Mouse (Mus musculus): Measurements from ENCODE around the gene Myo16.

Myo16 gene

GRCm38 (mm10) chr8:10175976-10176375 lies 22.3 kb downstream of the Myo16 start:
- no peak for DNase-seq (ENCODE audit: low spot score in 2 of 2)

GRCm38 (mm10) chr8:10177131-10177530 lies 23.4 kb downstream of the Myo16 start:
- no peak for DNase-seq (ENCODE audit: low spot score in 2 of 2)

- no peak for DNase-seq (ENCODE audit: low spot score in 2 of 2)
Measured at GRCm38 (mm10) chr8:10178986-10179385, 25.3 kb downstream of the Myo16 start.

- no peak for DNase-seq (ENCODE audit: low spot score in 2 of 2)
Measured at GRCm38 (mm10) chr8:10190607-10191006, 36.9 kb downstream of the Myo16 start.

- no peak for DNase-seq (ENCODE audit: low spot score in 2 of 2)
Measured at GRCm38 (mm10) chr8:10198164-10198563, 44.5 kb downstream of the Myo16 start.

GRCm38 (mm10) chr8:10199301-10199700 lies 45.6 kb downstream of the Myo16 start:
- DNase-seq (ENCODE audit: low spot score in 2 of 2), result no peak

- no peak for DNase-seq (ENCODE audit: low spot score in 2 of 2)
Measured at GRCm38 (mm10) chr8:10200042-10200441, 46.3 kb downstream of the Myo16 start.

- DNase-seq (ENCODE audit: low spot score in 2 of 2), result no peak
Measured at GRCm38 (mm10) chr8:10215023-10215422, 61.3 kb downstream of the Myo16 start.

- no peak for DNase-seq (ENCODE audit: low spot score in 2 of 2)
Measured at GRCm38 (mm10) chr8:10219761-10220276, 66.1 kb downstream of the Myo16 start.

GRCm38 (mm10) chr8:10222770-10223169 lies 69.1 kb downstream of the Myo16 start:
- DNase-seq (ENCODE audit: low spot score in 2 of 2), result no peak

- DNase-seq (ENCODE audit: low spot score in 2 of 2), result no peak
Measured at GRCm38 (mm10) chr8:10223528-10224194, 70.0 kb downstream of the Myo16 start.

- DNase-seq (ENCODE audit: low spot score in 2 of 2), result no peak
Measured at GRCm38 (mm10) chr8:10224305-10224971, 70.7 kb downstream of the Myo16 start.

GRCm38 (mm10) chr8:10225018-10225417 lies 71.3 kb downstream of the Myo16 start:
- DNase-seq (ENCODE audit: low spot score in 2 of 2), result no peak

- no peak for DNase-seq (ENCODE audit: low spot score in 2 of 2)
Measured at GRCm38 (mm10) chr8:10230746-10231369, 77.1 kb downstream of the Myo16 start.

- no peak for DNase-seq (ENCODE audit: low spot score in 2 of 2)
Measured at GRCm38 (mm10) chr8:10234516-10234915, 80.8 kb downstream of the Myo16 start.

- no peak for DNase-seq (ENCODE audit: low spot score in 2 of 2)
Measured at GRCm38 (mm10) chr8:10243344-10243743, 89.6 kb downstream of the Myo16 start.

- no peak for DNase-seq (ENCODE audit: low spot score in 2 of 2)
Measured at GRCm38 (mm10) chr8:10249156-10249555, 95.4 kb downstream of the Myo16 start.

GRCm38 (mm10) chr8:10255741-10256140 lies 102.0 kb downstream of the Myo16 start:
- no peak for DNase-seq (ENCODE audit: low spot score in 2 of 2)

- no peak for DNase-seq (ENCODE audit: low spot score in 2 of 2)
Measured at GRCm38 (mm10) chr8:10256563-10256962, 102.9 kb downstream of the Myo16 start.

GRCm38 (mm10) chr8:10270094-10270493 lies 116.4 kb downstream of the Myo16 start:
- no peak for DNase-seq (ENCODE audit: low spot score in 2 of 2)

- no peak for DNase-seq (ENCODE audit: low spot score in 2 of 2)
Measured at GRCm38 (mm10) chr8:10292600-10292999, 138.9 kb downstream of the Myo16 start.

- no peak for DNase-seq (ENCODE audit: low spot score in 2 of 2)
Measured at GRCm38 (mm10) chr8:10300797-10301196, 147.1 kb downstream of the Myo16 start.

- no peak for DNase-seq (ENCODE audit: low spot score in 2 of 2)
Measured at GRCm38 (mm10) chr8:10303061-10303460, 149.3 kb downstream of the Myo16 start.

Measured in spleen, postnatal 14 days (tissue).